Mouse (Mus musculus) CH12.LX (cell line): ENCODE measurements around the gene Etl4. TPM values are rescaled to one million over a fixed set of nuclear protein-coding genes. Genes with fewer than 3 reads are reported as not detected.

Source experiments
- DNase-seq: peaks from one replicate; pipeline ENCODE4 v3.0.0-alpha.2; 2013; ENCODE audit errors: extremely low read depth
- H3K27ac ChIP-seq: 2 replicates; pipeline ENCODE4 v1.5.1; 2012; ENCODE audit warnings: low read depth, mild to moderate bottlenecking, control low read depth, moderate library complexity; ENCODE audit not compliant: insufficient read depth
- H3K27me3 ChIP-seq: replicated peaks from 2 replicates; pipeline ENCODE3; 2012; ENCODE audit warnings: inconsistent platforms
- H3K36me3 ChIP-seq, 2 experiments: replicated peaks in 1 of 2; 2 replicates each; pipeline versions ENCODE3 to v1.6.1; 2012; ENCODE audit warnings: inconsistent platforms in 1 of 2, low read length in 1 of 2, mild to moderate bottlenecking in 1 of 2, mixed read lengths in 1 of 2, moderate library complexity in 1 of 2; ENCODE audit not compliant: control insufficient read depth in 1 of 2, insufficient read depth in 1 of 2
- H3K4me1 ChIP-seq, 2 experiments: 2 replicates each; pipeline ENCODE4 v1.6.1; 2012; ENCODE audit warnings: inconsistent platforms in 1 of 2, moderate library complexity in 1 of 2; ENCODE audit not compliant: insufficient read depth in 2 of 2, control insufficient read depth in 1 of 2
- H3K4me2 ChIP-seq: 2 replicates; pipeline ENCODE4 v1.6.1; 2012; ENCODE audit warnings: low read depth, mild to moderate bottlenecking, control low read depth; ENCODE audit not compliant: poor library complexity, insufficient read depth, severe bottlenecking
- H3K4me3 ChIP-seq, 3 experiments: fragments of 150-350 bp in 1 of 3; sonication (generic) in 1 of 3; replicated peaks in 1 of 3; 2 replicates each; pipeline versions ENCODE3 to v1.5.1; 2011 to 2012; ENCODE audit warnings: low read depth in 2 of 3, low read length in 2 of 3, mild to moderate bottlenecking in 2 of 3, moderate library complexity in 2 of 3, control low read depth in 1 of 3, improper control_type of control experiment in 1 of 3, inconsistent platforms in 1 of 3, mixed read lengths in 1 of 3; ENCODE audit not compliant: poor library complexity in 1 of 3
- H3K79me2 ChIP-seq: replicated peaks from 2 replicates; pipeline ENCODE4 v1.6.1; 2012; ENCODE audit warnings: mild to moderate bottlenecking, moderate library complexity; ENCODE audit not compliant: control insufficient read depth, poor library complexity, insufficient read depth, severe bottlenecking; ENCODE audit errors: extremely low read depth
- H3K9ac ChIP-seq: 2 replicates; pipeline ENCODE4 v1.6.1; 2012; ENCODE audit warnings: low read depth, mild to moderate bottlenecking, control low read depth, moderate library complexity; ENCODE audit not compliant: insufficient read depth
- H3K9me3 ChIP-seq: replicated peaks from 2 replicates; pipeline ENCODE3; 2012; ENCODE audit warnings: low read length, inconsistent platforms, mixed read lengths
- BHLHE40 ChIP-seq: IDR thresholded peaks from 2 replicates; pipeline ENCODE4 v1.6.1; 2011; ENCODE audit warnings: mild to moderate bottlenecking, low read depth, low read length, improper control_type of control experiment
- CHD2 ChIP-seq: IDR thresholded peaks from 2 replicates; pipeline ENCODE4 v1.6.1; 2011; ENCODE audit warnings: low read length, improper control_type of control experiment
- E2F4 ChIP-seq: IDR thresholded peaks from 2 replicates; pipeline ENCODE4 v1.6.1; 2011; ENCODE audit warnings: low read depth, low read length, improper control_type of control experiment; ENCODE audit not compliant: insufficient replicate concordance
- ELF1 ChIP-seq: IDR thresholded peaks from 2 replicates; pipeline ENCODE4 v1.6.1; 2014; ENCODE audit warnings: low read depth, mild to moderate bottlenecking, inconsistent platforms, low read length, improper control_type of control experiment
- ETS1 ChIP-seq: conservative IDR thresholded peaks from 2 replicates; pipeline ENCODE4 v1.6.1; 2012; ENCODE audit warnings: low read depth, mild to moderate bottlenecking, inconsistent platforms, low read length, improper control_type of control experiment, moderate library complexity
- GABPA ChIP-seq: IDR thresholded peaks from 2 replicates; pipeline ENCODE4 v1.6.1; 2012; ENCODE audit warnings: low read depth, low read length, improper control_type of control experiment, inconsistent platforms; ENCODE audit not compliant: insufficient replicate concordance
- HCFC1 ChIP-seq: IDR thresholded peaks from 2 replicates; pipeline ENCODE4 v1.6.1; 2012; ENCODE audit warnings: low read depth, mild to moderate bottlenecking, inconsistent platforms, low read length, improper control_type of control experiment
- JUND ChIP-seq: conservative IDR thresholded peaks from 2 replicates; pipeline ENCODE4 v1.6.1; 2011; ENCODE audit warnings: low read depth, low read length, improper control_type of control experiment
- MAFK ChIP-seq: IDR thresholded peaks from 2 replicates; pipeline ENCODE4 v1.6.1; 2011; ENCODE audit warnings: low read length, improper control_type of control experiment; ENCODE audit not compliant: insufficient replicate concordance
- MAX ChIP-seq: IDR thresholded peaks from 2 replicates; pipeline ENCODE4 v1.6.1; 2011; ENCODE audit warnings: low read length, improper control_type of control experiment
- MXI1 ChIP-seq: IDR thresholded peaks from 2 replicates; pipeline ENCODE4 v1.6.1; 2011; ENCODE audit warnings: mild to moderate bottlenecking, low read depth, low read length, improper control_type of control experiment
- MYC ChIP-seq: IDR thresholded peaks from 2 replicates; pipeline ENCODE4 v1.6.1; 2011; ENCODE audit warnings: low read depth, mild to moderate bottlenecking, improper control_type of control experiment, low read length
- NELFE ChIP-seq: IDR thresholded peaks from 2 replicates; pipeline ENCODE4 v1.6.1; 2011; ENCODE audit warnings: low read depth, low read length, improper control_type of control experiment
- NRF1 ChIP-seq: IDR thresholded peaks from 2 replicates; pipeline ENCODE4 v1.6.1; 2014; ENCODE audit warnings: low read depth, mild to moderate bottlenecking, inconsistent platforms, low read length, improper control_type of control experiment, moderate library complexity
- PAX5 ChIP-seq: IDR thresholded peaks from 2 replicates; pipeline ENCODE4 v1.6.1; 2012; ENCODE audit warnings: low read length, inconsistent platforms, mixed read lengths
- RAD21 ChIP-seq: IDR thresholded peaks from 2 replicates; pipeline ENCODE4 v1.6.1; 2011; ENCODE audit warnings: low read depth, mild to moderate bottlenecking, low read length, improper control_type of control experiment, moderate library complexity
- SIN3A ChIP-seq: IDR thresholded peaks from 2 replicates; pipeline ENCODE4 v1.6.1; 2012; ENCODE audit warnings: low read length, improper control_type of control experiment, inconsistent platforms
- TBP ChIP-seq: conservative IDR thresholded peaks from 2 replicates; pipeline ENCODE4 v1.6.1; 2011; ENCODE audit warnings: low read depth, low read length, improper control_type of control experiment
- TCF12 ChIP-seq: IDR thresholded peaks from 2 replicates; pipeline ENCODE4 v1.6.1; 2014; ENCODE audit warnings: low read depth, mild to moderate bottlenecking, inconsistent platforms, low read length, improper control_type of control experiment
- ZKSCAN1 ChIP-seq: IDR thresholded peaks from 2 replicates; pipeline ENCODE4 v1.6.1; 2012; ENCODE audit warnings: low read depth, inconsistent platforms, low read length, improper control_type of control experiment, borderline replicate concordance
- ZNF384 ChIP-seq: IDR thresholded peaks from 2 replicates; pipeline ENCODE4 v1.6.1; 2012; ENCODE audit warnings: low read depth, low read length, improper control_type of control experiment, inconsistent platforms
- dilution Hi-C: fragments of 300-500 bp; cut with MboI; formaldehyde crosslinking; loops from 2 replicates; pipeline ENCODE4 v1.14.3; 2020; ENCODE audit warnings: low sequenced_read_pairs; ENCODE audit not compliant: extremely low pct_unique_long_range_greater_than_20kb, extremely low pct_ligation_motif_present
- in situ Hi-C: fragments of 300-500 bp; cut with MboI; formaldehyde crosslinking; loops from 3 replicates; pipeline ENCODE4 v1.14.3; 2019; ENCODE audit warnings: low sequenced_read_pairs, low pct_ligation_motif_present, low pct_unique_long_range_greater_than_20kb, mixed read lengths
- polyA plus RNA-seq: library from polyadenylated mRNA; unstranded; fragments of >175 nt; gene quantifications from 2 replicates; pipeline ENCODE4 v1.2.1, GENCODE M21; 2012; ENCODE audit warnings: low read depth; ENCODE audit not compliant: insufficient read length
- total RNA-seq, 2 experiments: library from RNA; depleted of rRNA; stranded (reverse); fragments of 300-350 nt in 1 of 2; fragments of >200 nt in 1 of 2; gene quantifications; 2 replicates each; pipeline ENCODE4 v1.2.3; 2012 to 2014

Gene Etl4
- total and polyA plus RNA-seq, 3 experiments, result 7.2 to 18.6 (median 11.7) TPM

DNA sequence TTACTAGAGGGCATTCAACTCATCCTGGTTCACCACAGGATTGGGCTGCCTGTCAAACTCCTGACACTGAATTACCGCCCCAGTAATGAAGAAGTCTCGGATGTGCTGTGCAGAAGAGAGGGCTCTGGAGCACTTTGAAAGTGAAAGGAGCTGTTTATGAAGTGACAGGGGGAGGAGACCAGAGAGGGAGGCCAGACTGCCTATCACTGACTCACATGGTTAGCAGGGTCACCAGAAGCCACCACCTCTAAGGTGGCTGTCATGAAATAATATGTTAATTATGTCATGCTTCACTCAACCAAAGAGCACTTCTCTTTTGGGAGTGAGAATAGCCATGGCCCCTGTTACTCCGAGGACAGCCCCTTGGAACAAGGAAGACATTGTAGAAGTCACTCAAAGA lies 825.9 kb downstream of the Etl4 start:
- Histone ChIP-seq H3K36me3 (peaks cover 0 to 4% of the 10 kb centered on the region in 2 experiments), H3K79me2 (no peaks in the 10 kb centered on the region), H3K4me2 (peak overlapping the region; percentile 82), H3K4me3 (peak overlapping the region in 2 of 3 experiments; percentile 47 to 48), H3K9me3 (no peaks in the 10 kb centered on the region), H3K4me1 (peaks cover 2 to 46% of the 10 kb centered on the region in 2 experiments; a peak in 2 of 4 replicates), H3K27me3 (no peaks in the 10 kb centered on the region), H3K9ac (peak overlapping the region; percentile 41; the same call in 1 of the 2 replicates), H3K27ac (peak overlapping the region; percentile 20; the same call in 1 of the 2 replicates)
- no peak; the same call in 1 of the 2 replicates for TF ChIP-seq HCFC1
- no peak for TF ChIP-seq GABPA
- no peak for TF ChIP-seq ELF1
- peak; percentile 27 for TF ChIP-seq SIN3A
- 0 out of 2 replicates have a peak, but pooled peaks have one; percentile 45 for TF ChIP-seq TBP
- no peak for TF ChIP-seq MAFK
- no peak for TF ChIP-seq ZNF384
- peak; percentile 10; the same call in 1 of the 2 replicates for TF ChIP-seq NELFE
- TF ChIP-seq NRF1, result no peak
- TF ChIP-seq MXI1, result peak; percentile 51
- 0 out of 2 replicates have a peak, but pooled peaks have one; percentile 28 for TF ChIP-seq MAX
- TF ChIP-seq ETS1, result peak; percentile 58
- TF ChIP-seq E2F4, result no peak
- 0 out of 2 replicates have a peak, but pooled peaks have one; percentile 5 for TF ChIP-seq BHLHE40
- no peak for TF ChIP-seq PAX5
- 0 out of 2 replicates have a peak, but pooled peaks have one; percentile 16 for TF ChIP-seq MYC
- TF ChIP-seq ZKSCAN1, result no peak
- dilution Hi-C loops, result no loop called here
- in situ Hi-C loops, result no loop called here
- peak; percentile 82 for DNase-seq

GRCm38 (mm10) chr2:20736324-20737015 lies 826.9 kb downstream of the Etl4 start:
- Histone ChIP-seq H3K4me2 (peak overlapping the region; percentile 82), H3K27ac (peak overlapping the region; percentile 0; the same call in 1 of the 2 replicates)
- TF ChIP-seq JUND (no peak), TCF12 (0 out of 2 replicates have a peak, but pooled peaks have one; percentile 8), RAD21 (no peak), CHD2 (no peak)
- TF ChIP-seq, all 38 proteins: peak for 1
- in situ Hi-C loops (no loop called here), dilution Hi-C loops (no loop called here)
- peaks cover 0 to 1% of the 10 kb centered on the region in 2 experiments for H3K36me3 ChIP-seq
- peak overlapping the region; percentile 41; the same call in 1 of the 2 replicates for H3K9ac ChIP-seq
- H3K4me3 ChIP-seq, result peak overlapping the region in 2 of 3 experiments; percentile 34 to 55
- H3K27me3 ChIP-seq, result no peaks in the 10 kb centered on the region
- peaks cover 2 to 46% of the 10 kb centered on the region in 2 experiments; a peak in 2 of 4 replicates for H3K4me1 ChIP-seq
- H3K9me3 ChIP-seq, result no peaks in the 10 kb centered on the region
- no peaks in the 10 kb centered on the region for H3K79me2 ChIP-seq
- no peak for DNase-seq
